Mouse (Mus musculus) myocyte (in vitro differentiated cells): ENCODE data around the gene Ctu1. TPM values are rescaled to one million over a fixed set of nuclear protein-coding genes. Genes with fewer than 3 reads are reported as not detected.
"Not testable (repeated sequence)": the region's sequence is repeated elsewhere in the genome, so short reads cannot be mapped to it uniquely, and the experiment has no call there.

Source experiments
- H3K27me3 ChIP-seq: one replicate; pipeline ENCODE4 v1.6.1; 2011; ENCODE audit not compliant: control insufficient read depth, insufficient read depth, insufficient read length
- H3K36me3 ChIP-seq: one replicate; pipeline ENCODE4 v1.6.1; 2011; ENCODE audit not compliant: control insufficient read depth, insufficient read depth
- H3K4me2 ChIP-seq: one replicate; pipeline ENCODE4 v1.6.1; 2011; ENCODE audit warnings: low read depth, control low read depth
- H3K4me3 ChIP-seq: one replicate; pipeline ENCODE4 v1.5.1; 2011; ENCODE audit warnings: mild to moderate bottlenecking, control low read depth, moderate library complexity
- H3K79me2 ChIP-seq: one replicate; pipeline ENCODE4 v1.6.1; 2011; ENCODE audit not compliant: control insufficient read depth, insufficient read depth
- H3ac ChIP-seq: one replicate; pipeline ENCODE4 v1.6.1; 2011; ENCODE audit not compliant: control insufficient read depth, insufficient read length
- CEBPB ChIP-seq: IDR thresholded peaks from 2 replicates; pipeline ENCODE4 v1.6.1; 2011; ENCODE audit warnings: mild to moderate bottlenecking, moderate library complexity; ENCODE audit not compliant: poor library complexity, insufficient read depth, severe bottlenecking
- E2F4 ChIP-seq: IDR thresholded peaks from one replicate; pipeline ENCODE4 v1.6.1; 2011; ENCODE audit warnings: mild to moderate bottlenecking, control low read depth, moderate library complexity; ENCODE audit not compliant: insufficient read depth
- MAX ChIP-seq: IDR thresholded peaks from one replicate; pipeline ENCODE4 v1.6.1; 2011; ENCODE audit warnings: low read depth, mild to moderate bottlenecking, control low read depth
- MYOD1 ChIP-seq, 3 experiments: IDR thresholded peaks; one replicate each; pipeline ENCODE4 v1.6.1; 2011; ENCODE audit warnings: control low read depth in 2 of 3, low read depth in 2 of 3, mild to moderate bottlenecking in 2 of 3, moderate library complexity in 1 of 3; ENCODE audit not compliant: insufficient read length in 2 of 3, control insufficient read depth in 1 of 3
- MYOG ChIP-seq, 3 experiments: IDR thresholded peaks; one replicate each; pipeline ENCODE4 v1.6.1; 2011; ENCODE audit warnings: control low read depth in 2 of 3, low read depth in 2 of 3, mild to moderate bottlenecking in 2 of 3; ENCODE audit not compliant: insufficient read length in 2 of 3, control insufficient read depth in 1 of 3, insufficient read depth in 1 of 3
- POLR2A ChIP-seq: IDR thresholded peaks from one replicate; pipeline ENCODE4 v1.6.1; 2011; ENCODE audit warnings: low read depth, mild to moderate bottlenecking, control low read depth, moderate library complexity; ENCODE audit not compliant: insufficient read length
- POLR2AphosphoS2 ChIP-seq: IDR thresholded peaks from one replicate; pipeline ENCODE4 v1.6.1; 2011; ENCODE audit warnings: low read depth, control low read depth; ENCODE audit not compliant: insufficient read length
- REST ChIP-seq: IDR thresholded peaks from one replicate; pipeline ENCODE4 v1.6.1; 2011; ENCODE audit warnings: mild to moderate bottlenecking, control low read depth, moderate library complexity; ENCODE audit not compliant: insufficient read depth, insufficient read length
- SRF ChIP-seq: IDR thresholded peaks from one replicate; pipeline ENCODE4 v1.6.1; 2011; ENCODE audit warnings: low read depth; ENCODE audit not compliant: control insufficient read depth, insufficient read length
- TCF12 ChIP-seq: IDR thresholded peaks from one replicate; pipeline ENCODE4 v1.6.1; 2011; ENCODE audit warnings: mild to moderate bottlenecking, control low read depth; ENCODE audit not compliant: poor library complexity, insufficient read depth, severe bottlenecking
- TCF3 ChIP-seq: IDR thresholded peaks from one replicate; pipeline ENCODE4 v1.6.1; 2011; ENCODE audit warnings: low read depth, control low read depth; ENCODE audit not compliant: insufficient read length
- USF1 ChIP-seq: IDR thresholded peaks from one replicate; pipeline ENCODE4 v1.6.1; 2011; ENCODE audit warnings: low read depth, mild to moderate bottlenecking, control low read depth, moderate library complexity
- polyA plus RNA-seq: library from polyadenylated mRNA; unstranded; fragments of >200 nt; fragmentation: generic; extraction: Trizol; gene quantifications from one replicate; pipeline ENCODE4 v1.2.1, GENCODE M21; 2012; ENCODE audit warnings: missing spikeins

Ctu1 gene
- polyA plus RNA-seq, 1 experiment: 9.9 TPM

GRCm38 (mm10) chr7:43675091-43675490, 3.3 kb downstream of the Ctu1 start:
- TF ChIP-seq USF1 (no peak), MYOD1 (IDR thresholded peaks at IDR 0.05; ENCODE audit: control insufficient read depth in 1 of 3, insufficient read length in 2 of 3, low read depth in 2 of 3) (no peak), REST (no peak), SRF (no peak), MYOG (IDR thresholded peaks at IDR 0.05; ENCODE audit: control insufficient read depth in 1 of 3, insufficient read depth in 1 of 3, insufficient read length in 2 of 3, low read depth in 2 of 3) (no peak), TCF12 (no peak), E2F4 (no peak), MAX (no peak), POLR2A (no peak)
- H3K4me3 ChIP-seq: no peak overlapping the region
- H3ac ChIP-seq: no peak overlapping the region
- H3K79me2 ChIP-seq: peaks cover 20% of the 10 kb centered on the region
- no peak overlapping the region for H3K4me2 ChIP-seq
- H3K36me3 ChIP-seq: peaks cover 10% of the 10 kb centered on the region
- H3K27me3 ChIP-seq: no peaks in the 10 kb centered on the region

DNA sequence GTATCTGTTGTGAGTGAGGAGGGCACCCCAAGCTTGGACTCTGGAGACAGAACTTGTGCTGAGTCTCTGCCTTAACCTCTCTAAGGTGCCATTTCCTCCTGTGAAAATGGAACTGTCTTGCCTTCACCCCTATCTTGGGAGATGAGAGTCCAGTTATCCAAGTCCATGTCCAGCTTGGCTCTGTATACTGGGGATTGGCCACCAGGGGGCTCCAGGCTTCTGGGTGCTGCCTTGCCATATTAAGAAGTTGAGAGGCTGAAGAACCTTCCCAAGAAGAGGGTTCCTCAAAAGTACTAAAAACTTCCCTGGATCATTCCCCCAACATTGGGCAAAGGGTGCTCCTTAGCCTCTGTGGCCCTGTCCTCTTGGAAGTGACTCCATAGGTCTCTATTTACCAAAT, 6.7 kb downstream of the Ctu1 start:
- Histone ChIP-seq H3K27me3 (no peaks in the 10 kb centered on the region), H3K79me2 (peaks cover 9% of the 10 kb centered on the region), H3K4me2 (no peak overlapping the region), H3ac (no peak overlapping the region), H3K4me3 (no peak overlapping the region), H3K36me3 (peaks cover 10% of the 10 kb centered on the region)
- TF ChIP-seq TCF3 (no peak), MYOD1 (IDR thresholded peaks at IDR 0.05; ENCODE audit: control insufficient read depth in 1 of 3, insufficient read length in 2 of 3, low read depth in 2 of 3) (no peak), CEBPB (no peak), SRF (no peak), REST (no peak), POLR2AphosphoS2 (no peak), E2F4 (no peak), TCF12 (no peak), MAX (no peak), POLR2A (no peak), MYOG (IDR thresholded peaks at IDR 0.05; ENCODE audit: control insufficient read depth in 1 of 3, insufficient read depth in 1 of 3, insufficient read length in 2 of 3, low read depth in 2 of 3) (no peak), USF1 (no peak)

GRCm38 (mm10) chr7:43680960-43681359, 9.1 kb downstream of the Ctu1 start:
- Histone ChIP-seq H3ac (no peak overlapping the region), H3K4me2 (no peak overlapping the region), H3K36me3 (peaks cover 9% of the 10 kb centered on the region), H3K27me3 (no peaks in the 10 kb centered on the region), H3K4me3 (no peak overlapping the region), H3K79me2 (no peaks in the 10 kb centered on the region)
- TF ChIP-seq MYOG (IDR thresholded peaks at IDR 0.05; ENCODE audit: control insufficient read depth in 1 of 3, insufficient read depth in 1 of 3, insufficient read length in 2 of 3, low read depth in 2 of 3) (no peak), USF1 (no peak), POLR2A (no peak), REST (no peak), POLR2AphosphoS2 (no peak), TCF12 (no peak), MAX (no peak), MYOD1 (IDR thresholded peaks at IDR 0.05; ENCODE audit: control insufficient read depth in 1 of 3, insufficient read length in 2 of 3, low read depth in 2 of 3) (no peak), SRF (no peak), CEBPB (no peak), TCF3 (no peak), E2F4 (no peak)

DNA sequence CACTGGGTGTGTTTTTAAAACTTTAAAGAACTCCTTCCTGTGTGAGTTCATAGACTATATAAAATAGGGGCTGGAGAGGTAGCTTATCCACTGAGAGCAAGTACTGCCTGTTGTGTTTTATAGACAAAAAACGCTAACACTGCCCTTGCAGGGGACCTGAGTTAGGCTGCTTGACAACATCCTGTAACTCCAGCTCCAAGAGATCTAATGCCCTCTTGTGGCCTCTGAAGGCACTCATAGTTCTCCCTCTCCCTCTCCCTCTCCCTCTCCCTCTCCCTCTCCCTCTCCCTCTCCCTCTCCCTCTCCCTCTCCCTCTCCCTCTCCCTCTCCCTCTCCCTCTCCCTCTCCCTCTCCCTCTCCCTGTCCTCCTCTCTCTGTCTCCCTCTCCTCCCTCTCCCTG, 10.7 kb downstream of the Ctu1 start:
- H3K27me3 ChIP-seq, H3K36me3 ChIP-seq, H3K4me2 ChIP-seq, H3K79me2 ChIP-seq, H3K4me3 ChIP-seq, H3ac ChIP-seq: not testable (repeated sequence)

- TF ChIP-seq CEBPB: no peak
- TF ChIP-seq USF1: no peak
- no peak for TF ChIP-seq POLR2AphosphoS2
- no peak for TF ChIP-seq TCF3
- no peak for TF ChIP-seq MYOG (IDR thresholded peaks at IDR 0.05; ENCODE audit: control insufficient read depth in 1 of 3, insufficient read depth in 1 of 3, insufficient read length in 2 of 3, low read depth in 2 of 3)
- TF ChIP-seq MAX: no peak
- no peak for TF ChIP-seq POLR2A
- no peak for TF ChIP-seq REST
- no peak for TF ChIP-seq TCF12
- TF ChIP-seq E2F4: no peak
- no peak for TF ChIP-seq SRF
- TF ChIP-seq MYOD1 (IDR thresholded peaks at IDR 0.05; ENCODE audit: control insufficient read depth in 1 of 3, insufficient read length in 2 of 3, low read depth in 2 of 3): no peak
- no peak overlapping the region for H3ac ChIP-seq
- no peak overlapping the region for H3K4me2 ChIP-seq
- no peak overlapping the region for H3K4me3 ChIP-seq
- H3K27me3 ChIP-seq: no peaks in the 10 kb centered on the region
- no peaks in the 10 kb centered on the region for H3K36me3 ChIP-seq
- no peaks in the 10 kb centered on the region for H3K79me2 ChIP-seq
These were observed 13.3 kb downstream of the Ctu1 start for GRCm38 (mm10) chr7:43685088-43685487.
